Mouse (Mus musculus) ES-Bruce4 (cell line): ENCODE data around the gene Fkrp.

Experiments
- CTCF ChIP-seq: IDR thresholded peaks from one replicate; pipeline ENCODE4 v1.8.1; 2011; ENCODE audit warnings: low read depth, low read length
- EP300 ChIP-seq: IDR thresholded peaks from 2 replicates; pipeline ENCODE4 v1.6.1; 2011; ENCODE audit warnings: low read depth, low read length; ENCODE audit not compliant: insufficient read depth
- POLR2A ChIP-seq: IDR thresholded peaks from one replicate; pipeline ENCODE4 v1.8.1; 2011; ENCODE audit warnings: low read length; ENCODE audit not compliant: insufficient read depth

DNA sequence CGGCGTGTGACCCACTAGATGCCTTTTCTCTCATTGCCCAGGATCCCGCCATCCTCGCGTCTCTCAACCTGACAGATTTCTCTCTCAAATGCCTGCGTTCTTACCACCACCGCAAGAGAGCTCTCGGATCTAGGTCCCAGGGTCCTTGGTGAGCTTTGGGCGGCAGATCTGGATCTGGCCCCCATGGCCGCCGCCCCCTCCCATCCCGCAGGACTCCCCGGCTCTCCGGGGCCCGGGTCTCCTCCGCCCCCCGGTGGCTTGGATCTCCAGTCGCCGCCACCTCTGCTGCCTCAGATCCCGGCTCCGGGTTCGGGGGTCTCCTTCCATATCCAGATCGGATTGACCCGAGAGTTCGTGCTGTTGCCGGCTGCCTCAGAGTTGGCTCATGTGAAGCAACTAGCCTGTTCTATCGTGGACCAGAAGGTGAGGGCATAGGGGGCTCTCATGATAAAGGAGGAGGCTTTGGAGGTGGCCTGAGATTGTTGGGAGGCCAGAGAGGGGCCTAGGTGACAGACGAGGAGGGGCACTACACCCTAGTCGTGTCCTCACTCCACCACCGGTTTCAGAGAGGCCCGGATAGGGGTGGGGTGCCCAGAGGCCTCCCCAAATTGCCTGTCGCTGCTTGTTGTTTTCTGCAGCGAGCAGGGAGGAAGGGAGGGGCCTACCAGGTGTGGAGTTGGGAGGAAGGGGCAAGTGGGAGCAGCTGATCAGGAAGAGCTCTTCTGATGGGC, 27.1 kb upstream of the Fkrp start:
- no peak for TF ChIP-seq CTCF
- TF ChIP-seq POLR2A: no peak
- no peak for TF ChIP-seq EP300
